Mouse (Mus musculus) ovary, adult 18-20 months (tissue): ENCODE data around the gene Bag3.

ENCODE experiments used
- DNase-seq: peaks from one replicate; pipeline ENCODE4 v3.0.0; 2022; ENCODE audit warnings: low spot score, mixed read lengths

Bag3 gene

GRCm38 (mm10) chr7:128523349-128523961, at the start of gene Bag3:
TSS of gene Bag3 (plus strand) at chr7:128523616.
- DNase-seq, result peak; percentile 94

GRCm38 (mm10) chr7:128474322-128474721, 49.1 kb upstream of the Bag3 start:
- peak; percentile 59 for DNase-seq

GRCm38 (mm10) chr7:128488986-128489385, 34.4 kb upstream of the Bag3 start:
- no peak for DNase-seq

GRCm38 (mm10) chr7:128494546-128494945, 28.9 kb upstream of the Bag3 start:
- no peak for DNase-seq

- peak; percentile 37 for DNase-seq
Measured at GRCm38 (mm10) chr7:128499801-128500200, 23.6 kb upstream of the Bag3 start.

- no peak for DNase-seq
Measured at GRCm38 (mm10) chr7:128504091-128504490, 19.3 kb upstream of the Bag3 start.

GRCm38 (mm10) chr7:128511936-128512335, 11.5 kb upstream of the Bag3 start:
- no peak for DNase-seq

GRCm38 (mm10) chr7:128513512-128513911, 9.9 kb upstream of the Bag3 start:
- no peak for DNase-seq

- DNase-seq, result no peak
Measured at GRCm38 (mm10) chr7:128514341-128514740, 9.1 kb upstream of the Bag3 start.

- DNase-seq, result no peak
Measured at GRCm38 (mm10) chr7:128516346-128516745, 7.1 kb upstream of the Bag3 start.

GRCm38 (mm10) chr7:128519316-128520050, 3.9 kb upstream of the Bag3 start:
- no peak for DNase-seq

GRCm38 (mm10) chr7:128523962-128524581, 656 bp downstream of the Bag3 start:
- DNase-seq, result peak; percentile 63

GRCm38 (mm10) chr7:128524641-128525040, 1.2 kb downstream of the Bag3 start:
- DNase-seq, result no peak

GRCm38 (mm10) chr7:128526611-128527010, 3.2 kb downstream of the Bag3 start:
- DNase-seq, result no peak

- no peak for DNase-seq
Measured at GRCm38 (mm10) chr7:128528596-128528995, 5.2 kb downstream of the Bag3 start.

GRCm38 (mm10) chr7:128529126-128529525, 5.7 kb downstream of the Bag3 start:
- no peak for DNase-seq

- peak; percentile 60 for DNase-seq
Measured at GRCm38 (mm10) chr7:128529574-128530051, 6.2 kb downstream of the Bag3 start.

GRCm38 (mm10) chr7:128531031-128531430, 7.6 kb downstream of the Bag3 start:
- peak; percentile 40 for DNase-seq

- peak; percentile 68 for DNase-seq
Measured at GRCm38 (mm10) chr7:128531929-128532328, 8.5 kb downstream of the Bag3 start.

GRCm38 (mm10) chr7:128532441-128533166, 9.2 kb downstream of the Bag3 start:
- DNase-seq, result no peak

- DNase-seq, result peak; percentile 53
Measured at GRCm38 (mm10) chr7:128534984-128535491, 11.6 kb downstream of the Bag3 start.

- no peak for DNase-seq
Measured at GRCm38 (mm10) chr7:128536074-128536473, 12.7 kb downstream of the Bag3 start.
